Mouse (Mus musculus) right cerebral cortex, postnatal 4 days (tissue): ENCODE measurements around the gene Gabbr2.

ENCODE experiments used
- DNase-seq: peaks from one replicate; pipeline ENCODE4 v3.0.0-alpha.2; 2022

Gene Gabbr2

DNA sequence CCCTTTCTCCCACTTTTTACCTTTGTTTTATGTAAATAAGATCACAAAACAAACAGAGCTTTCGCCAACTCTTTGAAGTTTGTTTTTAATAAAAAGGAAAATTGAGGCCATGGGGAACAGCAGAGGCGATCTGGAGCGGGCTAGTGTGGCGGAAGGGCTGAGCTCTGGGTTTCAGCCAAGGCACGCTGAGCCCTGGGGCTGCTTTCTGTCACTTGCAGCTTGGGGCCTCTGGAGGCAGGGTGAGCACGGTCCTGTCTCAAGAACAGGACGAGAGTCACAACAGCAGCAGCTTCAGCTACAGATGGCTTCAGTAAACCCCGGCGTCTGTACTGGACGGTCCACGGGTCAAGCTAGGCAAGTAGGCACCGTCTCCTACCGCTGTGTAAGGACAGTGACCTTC, 132.8 kb downstream of the Gabbr2 start:
- peak; percentile 48 for DNase-seq

DNA sequence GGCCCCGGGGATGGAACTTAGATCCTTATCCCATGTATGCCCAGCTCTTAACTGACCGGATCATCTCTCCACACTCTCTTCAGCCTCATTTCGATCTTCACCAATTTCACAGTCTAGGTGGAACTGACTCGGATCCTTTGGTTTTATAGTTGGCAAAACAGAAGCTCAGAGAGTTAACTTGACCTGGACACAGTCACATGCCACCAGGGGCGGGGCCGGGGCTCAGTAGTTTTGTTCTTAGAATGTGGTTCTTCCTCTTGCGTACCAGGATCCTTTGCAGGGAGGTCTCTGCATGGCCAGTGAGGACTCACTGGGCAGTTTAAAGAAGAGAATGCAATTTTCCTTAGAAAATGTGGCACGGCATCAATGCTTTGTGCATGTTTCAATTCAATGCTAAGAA, 135.5 kb downstream of the Gabbr2 start:
- DNase-seq = no peak

DNA sequence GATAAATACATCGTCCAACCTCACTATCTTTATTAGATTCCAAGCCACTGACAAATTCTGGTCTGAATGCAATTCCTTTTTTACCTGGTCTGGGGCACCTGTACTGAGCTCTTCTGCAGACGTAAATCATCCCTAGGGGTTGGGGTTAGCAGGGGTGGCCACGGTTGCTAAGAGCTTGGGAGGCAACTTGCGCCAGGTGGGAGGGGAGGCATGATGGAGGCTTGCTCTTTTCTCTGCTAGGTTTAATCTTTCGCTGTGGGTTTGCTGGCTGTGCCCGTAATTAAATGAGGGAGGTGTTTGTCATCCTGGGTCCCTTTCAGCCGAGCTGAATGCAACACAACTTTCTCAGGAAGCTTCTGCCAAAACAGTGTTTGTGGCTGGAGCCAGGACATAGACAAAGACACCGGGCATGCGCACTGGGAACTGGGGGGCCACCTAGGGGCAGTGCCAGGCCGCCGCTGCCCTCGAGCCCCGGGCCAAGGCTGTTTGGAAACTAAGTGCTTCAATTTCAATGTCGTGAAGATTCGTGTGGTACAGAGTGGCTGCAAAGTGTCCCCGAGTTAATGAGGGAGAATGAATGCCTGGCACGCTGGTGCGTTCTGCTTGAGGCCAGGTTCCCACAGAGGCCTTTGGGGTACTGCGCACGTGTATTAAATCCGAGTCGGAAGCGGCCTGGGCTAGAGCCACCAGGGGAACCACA, 136.8 kb downstream of the Gabbr2 start:
- peak; percentile 63 for DNase-seq

GRCm38 (mm10) chr4:46853852-46854460, 137.7 kb downstream of the Gabbr2 start:
- no peak for DNase-seq

DNA sequence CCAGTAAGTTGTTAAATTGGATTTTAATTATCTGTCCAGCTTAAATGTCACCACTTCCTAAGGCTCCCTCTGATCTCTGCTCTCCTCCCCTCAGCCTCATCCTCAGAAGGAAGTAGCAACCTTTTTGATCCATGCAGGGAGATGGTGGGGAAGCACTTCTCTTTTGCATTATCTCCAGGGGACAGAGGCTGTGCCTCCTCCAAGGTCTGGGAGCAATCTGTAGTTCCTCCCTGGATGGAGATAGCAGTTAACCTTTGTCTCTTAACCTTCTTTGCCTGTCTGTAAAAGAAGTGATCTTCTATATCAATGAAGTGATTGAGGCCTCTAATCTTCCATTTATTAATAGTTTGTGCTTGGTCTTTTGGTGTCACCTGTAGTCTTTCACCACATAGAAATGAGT, 143.9 kb downstream of the Gabbr2 start:
- no peak for DNase-seq

DNA sequence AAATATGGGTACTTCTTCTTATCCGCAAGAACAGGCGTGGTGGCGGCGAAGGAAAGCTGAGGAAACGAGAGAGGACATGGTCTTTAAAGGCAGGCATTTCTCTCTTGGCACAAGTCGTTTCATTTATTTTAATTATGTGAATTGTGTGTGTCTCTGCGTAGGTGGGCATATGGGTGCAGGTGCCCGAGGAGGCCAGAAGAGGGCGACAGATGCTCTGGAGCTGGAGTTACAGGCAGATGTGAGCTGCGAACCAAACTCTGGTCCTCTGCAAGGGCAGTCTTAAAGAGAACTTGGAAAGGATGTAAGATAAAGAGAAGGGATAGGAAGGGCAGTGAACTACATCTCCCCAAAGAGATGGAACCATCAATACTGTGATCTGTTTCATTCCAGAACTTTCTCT, 145.3 kb downstream of the Gabbr2 start:
- DNase-seq = no peak

GRCm38 (mm10) chr4:46844982-46845643, 146.6 kb downstream of the Gabbr2 start:
- no peak for DNase-seq

DNA sequence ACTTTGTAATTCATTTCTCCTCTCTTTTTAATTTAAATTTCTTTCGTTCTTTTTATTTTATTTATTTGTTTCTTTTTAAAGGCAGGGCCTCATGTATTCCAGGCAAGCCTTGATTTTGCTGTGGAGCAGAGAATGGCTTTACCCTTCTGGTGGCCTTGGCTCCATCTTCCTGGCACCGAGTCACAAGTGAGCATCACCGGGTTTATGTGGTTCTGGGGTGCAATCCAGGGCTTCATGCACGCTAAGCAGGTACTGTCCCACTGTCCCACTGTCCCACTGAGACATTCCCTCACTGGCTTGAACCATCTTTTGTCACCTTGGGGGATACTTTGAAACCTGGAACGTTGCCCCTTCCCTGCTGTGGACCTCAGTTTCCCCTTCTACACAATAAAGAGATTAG, 147.1 kb downstream of the Gabbr2 start:
- no peak for DNase-seq

DNA sequence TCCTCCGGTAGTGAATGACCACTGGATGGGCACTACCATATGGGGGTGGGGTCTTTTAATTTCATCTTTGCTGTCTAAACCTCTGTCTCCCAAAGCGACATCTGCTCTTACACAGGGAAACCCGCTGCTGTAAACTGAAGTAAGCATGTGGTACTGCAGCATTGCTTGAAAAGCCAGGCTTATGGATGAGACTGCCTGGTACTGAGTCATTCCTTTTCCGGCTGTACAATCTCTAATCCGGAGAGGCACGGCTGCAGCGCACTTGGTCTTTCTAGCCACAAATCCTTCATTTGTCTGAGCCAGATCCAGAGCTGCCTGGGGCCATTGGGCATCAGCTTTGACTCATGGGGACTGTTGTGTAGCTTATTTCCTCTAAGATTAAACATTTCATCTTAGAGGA, 149.1 kb downstream of the Gabbr2 start:
- DNase-seq = no peak

DNA sequence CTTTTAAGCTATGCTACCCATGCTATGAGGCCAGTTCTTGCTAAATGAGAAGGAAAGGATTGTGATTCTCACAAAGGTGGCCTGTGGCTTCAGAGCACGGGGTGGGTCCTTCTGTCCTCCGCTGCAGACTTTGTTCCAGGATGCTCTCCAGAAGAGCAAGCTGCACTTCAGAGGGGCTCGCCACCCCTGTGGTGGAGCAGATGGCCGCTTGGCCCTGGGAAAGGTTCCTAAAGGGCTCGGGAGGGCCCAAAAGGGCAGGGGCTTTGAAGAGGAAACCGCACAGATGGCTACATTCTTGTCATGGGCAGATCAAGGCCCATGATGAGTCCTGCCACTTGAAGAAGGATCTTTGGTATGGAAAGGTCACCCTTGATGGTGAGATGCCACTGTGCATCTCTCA, 151.5 kb downstream of the Gabbr2 start:
- no peak for DNase-seq

DNA sequence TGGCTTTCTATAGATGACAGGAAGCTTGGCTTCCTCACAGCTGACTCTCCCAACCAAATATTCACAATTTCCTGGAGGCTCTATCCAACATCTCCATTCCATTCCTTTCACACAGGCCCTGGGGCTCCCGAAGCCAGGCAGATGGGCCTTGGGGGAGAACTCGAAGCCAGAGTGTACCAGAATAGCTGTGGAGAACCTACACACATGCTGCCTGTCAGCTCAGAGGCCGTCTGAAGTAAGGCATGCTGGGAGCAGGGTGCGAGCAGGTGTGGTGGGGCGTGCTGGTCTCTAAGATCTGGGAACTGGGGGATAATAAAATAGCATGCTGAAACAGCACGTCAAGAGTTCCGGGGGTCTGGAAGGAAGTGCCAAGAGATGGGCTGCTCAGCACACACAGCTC, 154.3 kb downstream of the Gabbr2 start:
- DNase-seq = no peak

DNA sequence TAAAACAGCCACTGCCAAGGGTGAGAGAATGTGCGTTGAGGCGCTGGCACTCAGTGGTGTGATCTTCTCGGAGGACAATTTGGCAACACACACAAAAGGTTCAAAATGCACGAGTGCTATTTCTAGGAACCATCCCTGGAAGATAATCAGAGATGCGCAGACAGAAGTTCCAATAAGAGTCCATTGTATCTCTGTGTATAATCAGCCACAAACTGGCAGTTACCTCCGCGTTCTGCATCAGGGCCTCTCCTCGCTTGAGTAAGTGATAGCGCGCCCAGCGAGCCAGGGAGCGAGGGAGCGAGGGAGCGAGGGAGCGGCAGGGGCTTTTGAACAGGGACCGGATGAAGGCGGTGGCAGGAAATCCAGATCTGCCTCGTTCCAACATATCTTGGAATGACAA, 155.6 kb downstream of the Gabbr2 start:
- DNase-seq = no peak

DNA sequence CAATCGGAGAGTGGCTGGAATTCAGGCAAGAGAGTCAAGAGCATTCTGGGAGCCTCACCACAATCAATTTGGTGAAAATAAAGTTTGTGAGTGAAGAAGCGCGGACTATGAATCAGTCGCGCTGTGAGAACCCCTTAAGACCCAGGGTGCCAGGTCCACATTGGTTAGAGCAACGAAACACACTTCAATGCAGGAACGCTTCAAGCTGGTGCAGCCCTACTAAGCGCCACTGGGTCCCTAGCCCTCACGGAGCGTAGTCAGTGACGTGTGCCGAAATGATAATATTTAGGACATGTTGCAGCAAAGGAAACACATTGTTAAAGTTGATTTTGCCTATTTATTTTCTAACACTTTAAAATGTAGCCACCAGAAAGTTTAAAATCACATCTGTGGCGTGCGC, 156.6 kb downstream of the Gabbr2 start:
- DNase-seq = no peak

DNA sequence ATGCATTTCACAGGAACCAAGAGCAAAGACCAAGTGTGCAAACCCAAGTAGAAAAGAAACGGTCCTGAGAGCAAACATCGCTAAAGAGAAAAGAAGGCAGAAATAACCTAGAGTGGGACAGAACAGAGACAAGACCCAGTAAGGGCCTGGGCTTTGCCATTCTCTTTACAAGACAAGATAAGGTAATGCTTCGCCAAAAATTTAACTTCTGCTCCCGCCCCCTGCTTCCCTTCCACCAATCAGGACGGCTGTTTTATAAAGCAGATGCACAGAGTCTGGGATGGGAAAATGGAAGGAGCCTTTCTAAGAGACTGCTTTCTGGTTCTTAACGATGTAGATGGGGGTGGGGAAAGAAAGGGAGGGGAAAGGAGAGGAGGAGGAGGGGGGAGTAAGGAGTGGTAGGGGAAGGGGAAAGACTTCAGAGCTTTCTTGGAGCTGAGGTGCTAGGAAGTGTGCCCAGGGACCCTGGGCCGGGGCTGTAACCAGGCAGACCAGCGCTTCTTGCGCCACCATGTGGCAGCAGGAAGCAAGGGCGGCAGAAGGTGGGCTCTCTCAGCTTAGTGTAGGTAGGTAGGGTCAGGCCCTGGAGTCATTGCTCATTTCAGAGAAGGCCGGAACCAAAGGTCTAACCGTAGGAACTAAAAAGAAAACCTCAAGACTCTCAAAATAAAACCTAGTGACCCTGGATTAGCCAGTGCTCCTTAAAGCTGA, 158.7 kb downstream of the Gabbr2 start:
- no peak for DNase-seq

DNA sequence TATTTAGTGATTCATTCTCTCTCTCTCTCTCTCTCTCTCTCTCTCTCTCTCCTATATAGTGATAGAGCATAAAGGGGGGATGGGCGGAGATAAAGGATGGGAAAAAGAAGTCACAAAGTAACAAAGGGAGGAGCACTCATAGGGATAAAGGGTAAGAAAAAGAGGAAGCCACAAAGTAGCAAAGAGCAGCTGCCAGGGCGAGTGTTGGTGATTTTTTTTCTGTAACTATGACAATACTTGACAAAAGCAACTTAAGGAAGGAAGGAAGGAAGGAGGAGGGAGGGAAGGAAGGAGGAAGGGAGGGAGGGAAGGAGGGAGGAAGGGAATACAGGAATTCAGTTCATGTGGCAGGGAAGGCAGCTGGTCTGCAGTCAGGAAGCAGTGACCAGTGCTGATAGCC, 162.0 kb downstream of the Gabbr2 start:
- no peak for DNase-seq

DNA sequence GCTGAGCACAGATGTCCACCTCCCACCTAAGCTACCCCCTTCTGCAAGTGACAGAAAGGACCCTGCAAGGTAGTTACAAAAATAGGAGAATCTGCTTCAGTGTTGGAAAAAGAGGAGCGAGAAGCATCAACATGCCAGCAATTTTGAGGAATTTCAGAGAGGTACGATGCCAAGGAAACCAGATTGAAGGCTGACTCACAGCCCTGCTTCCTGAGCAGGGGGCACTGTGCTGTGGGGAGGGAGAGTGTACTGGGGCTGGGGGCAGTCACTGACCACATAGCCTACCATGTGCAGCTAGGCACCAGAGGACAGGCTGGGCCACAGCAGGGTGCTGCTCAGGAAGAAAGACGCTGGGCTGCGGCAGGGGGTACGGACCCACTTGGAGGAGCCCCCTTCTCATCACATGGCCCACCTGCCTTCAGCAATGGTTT, 163.5 kb downstream of the Gabbr2 start:
- no peak for DNase-seq

- DNase-seq = peak; percentile 49
Measured at GRCm38 (mm10) chr4:46827471-46827870, 164.2 kb downstream of the Gabbr2 start.

DNA sequence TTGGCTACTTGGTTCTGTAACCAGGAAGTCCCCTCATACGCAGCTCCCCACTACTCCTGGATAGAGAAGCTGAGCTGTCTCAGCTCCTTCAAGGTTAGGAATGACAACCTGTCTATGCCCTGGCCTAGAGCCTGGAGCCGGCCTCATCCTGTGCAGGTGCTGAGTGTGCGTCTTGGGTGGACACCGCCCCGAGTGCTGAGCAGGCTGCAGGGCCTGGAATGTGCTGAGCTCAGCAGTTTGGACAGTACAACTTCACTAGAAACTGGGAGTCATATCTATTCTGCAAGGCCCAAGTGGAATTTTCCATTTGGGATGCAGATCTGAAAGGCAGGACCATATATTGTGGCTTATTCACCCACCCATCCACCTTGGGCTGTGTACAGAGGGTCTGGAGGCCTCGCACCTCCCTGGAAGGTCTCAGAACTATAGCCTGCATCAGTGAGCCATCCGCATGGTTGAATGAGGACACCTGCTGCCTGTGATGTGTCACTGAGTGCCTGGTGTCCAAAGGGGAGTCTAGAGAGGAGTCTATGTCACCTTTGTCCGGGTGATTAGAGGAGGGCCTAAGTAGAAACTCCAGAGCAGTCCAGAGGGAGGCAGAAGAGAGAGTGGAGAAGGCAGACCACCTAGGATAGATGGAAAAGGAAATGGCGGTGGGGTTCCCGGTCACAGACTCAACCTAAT, 165.7 kb downstream of the Gabbr2 start:
- no peak for DNase-seq

- DNase-seq = no peak
Measured at GRCm38 (mm10) chr4:46823738-46824137, 167.9 kb downstream of the Gabbr2 start.

- DNase-seq = no peak
Measured at GRCm38 (mm10) chr4:46821709-46822108, 170.0 kb downstream of the Gabbr2 start.

DNA sequence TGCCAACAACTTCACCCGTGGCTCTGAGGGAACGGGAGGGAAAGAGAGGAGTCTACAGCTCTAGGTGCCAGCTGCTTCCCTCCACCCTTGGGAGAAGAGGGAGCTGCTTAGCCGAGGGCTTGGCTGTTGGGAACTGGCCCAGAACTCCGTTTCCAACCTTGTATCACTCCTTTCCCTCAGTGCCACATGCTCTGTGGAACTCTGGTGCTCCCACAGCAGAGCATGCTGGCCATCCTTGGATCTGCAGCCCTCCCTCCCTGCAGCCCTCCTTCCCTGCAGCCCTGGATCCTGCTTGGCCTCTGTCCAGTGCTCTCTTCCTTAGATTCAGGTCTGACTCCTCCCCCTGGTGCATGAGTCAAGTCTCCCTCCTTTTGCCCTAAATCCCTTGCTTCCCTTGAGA, 176.7 kb downstream of the Gabbr2 start:
- no peak for DNase-seq

DNA sequence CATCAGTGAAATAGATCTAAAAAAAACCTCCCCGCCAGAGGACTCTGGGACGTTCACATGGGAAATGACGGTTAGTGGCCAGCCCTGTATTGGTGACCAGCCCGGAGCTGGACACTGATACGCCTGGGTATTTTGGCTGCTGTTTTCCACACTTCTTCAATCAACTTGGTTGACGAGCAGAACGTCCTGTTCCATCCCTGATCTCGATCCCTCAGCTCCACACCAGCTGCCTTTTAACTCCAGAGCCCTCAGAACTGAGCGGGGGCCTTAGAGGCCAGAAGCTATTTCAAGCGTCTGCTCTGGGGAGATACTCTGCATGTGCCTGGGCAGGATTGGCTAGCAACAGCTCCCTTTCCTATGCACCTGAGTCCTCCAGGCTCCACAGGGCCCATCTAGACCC, 177.4 kb downstream of the Gabbr2 start:
- DNase-seq = no peak

- DNase-seq = no peak
Measured at GRCm38 (mm10) chr4:46811165-46811564, 180.5 kb downstream of the Gabbr2 start.
